Mouse (Mus musculus): ENCODE results near the gene Ryk. TPM values are rescaled to one million over a fixed set of nuclear protein-coding genes. Genes with fewer than 3 reads are reported as not detected.
A peak's percentile ranks its signal among the peaks of the same experiment; 100 is the strongest.

The Ryk gene
- total RNA-seq, 2 experiments from 2014 or later = 61.3 to 71.5 TPM

DNA sequence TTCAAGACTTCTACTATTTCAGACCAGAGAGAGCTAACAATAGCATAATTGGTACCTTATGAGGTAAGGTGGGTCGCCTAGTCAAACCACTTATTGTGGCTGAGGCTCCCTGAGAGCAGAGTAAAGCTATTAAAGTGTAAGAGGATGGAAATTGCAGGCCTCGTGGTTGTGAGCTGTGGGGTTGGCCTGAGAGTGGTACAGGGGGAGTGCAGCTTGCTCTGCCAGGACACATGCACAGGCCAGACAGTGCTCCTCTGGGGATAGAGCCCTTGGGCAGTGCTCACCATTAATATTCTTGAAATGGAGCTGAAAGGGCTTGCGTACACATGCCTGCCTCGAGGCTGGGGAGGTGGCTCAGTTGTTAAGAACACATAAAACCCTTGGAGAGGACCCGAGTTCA is 23.6 kb downstream of the Ryk start:
- DNase-seq = no peak

DNA sequence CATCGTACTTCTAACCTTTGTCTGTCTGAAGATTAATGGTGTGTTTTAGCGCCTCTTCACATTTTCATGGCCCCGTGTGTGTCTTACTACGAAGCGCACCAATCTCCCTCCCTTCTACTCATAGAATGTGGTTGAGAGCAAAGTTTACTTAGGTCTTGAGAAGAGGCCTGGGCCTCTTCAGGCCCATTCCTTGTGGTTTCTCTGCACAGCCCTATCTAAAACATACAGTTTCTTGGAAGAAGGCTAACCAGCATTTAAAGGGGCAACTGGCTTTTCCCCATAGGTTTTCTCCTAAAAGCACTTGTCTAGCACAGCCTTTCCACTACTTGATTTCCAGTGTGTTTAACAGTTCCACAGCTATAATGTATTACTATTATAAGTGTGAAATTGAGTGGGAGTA is 24.7 kb downstream of the Ryk start:
- DNase-seq = no peak

DNA sequence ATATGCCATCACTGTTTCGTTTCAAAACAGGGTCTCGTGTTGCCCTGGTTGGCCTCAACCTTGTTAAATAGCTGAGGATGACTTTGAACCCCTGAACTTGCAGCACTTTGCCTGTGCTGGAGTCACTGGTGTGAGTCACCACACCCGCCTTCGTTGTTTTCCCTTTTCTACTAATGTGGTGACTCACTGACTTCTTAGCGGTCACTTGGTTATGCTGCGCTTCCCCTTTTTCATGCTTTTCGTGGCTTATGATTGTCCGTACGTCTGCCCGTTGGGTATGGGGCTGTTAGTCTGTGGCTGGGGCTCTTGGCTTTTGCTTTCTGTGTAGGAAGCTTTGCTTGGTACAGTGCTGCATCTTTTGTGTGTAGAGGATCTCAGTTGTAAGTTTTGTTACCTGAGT is 25.2 kb downstream of the Ryk start:
- no peak for DNase-seq

DNA sequence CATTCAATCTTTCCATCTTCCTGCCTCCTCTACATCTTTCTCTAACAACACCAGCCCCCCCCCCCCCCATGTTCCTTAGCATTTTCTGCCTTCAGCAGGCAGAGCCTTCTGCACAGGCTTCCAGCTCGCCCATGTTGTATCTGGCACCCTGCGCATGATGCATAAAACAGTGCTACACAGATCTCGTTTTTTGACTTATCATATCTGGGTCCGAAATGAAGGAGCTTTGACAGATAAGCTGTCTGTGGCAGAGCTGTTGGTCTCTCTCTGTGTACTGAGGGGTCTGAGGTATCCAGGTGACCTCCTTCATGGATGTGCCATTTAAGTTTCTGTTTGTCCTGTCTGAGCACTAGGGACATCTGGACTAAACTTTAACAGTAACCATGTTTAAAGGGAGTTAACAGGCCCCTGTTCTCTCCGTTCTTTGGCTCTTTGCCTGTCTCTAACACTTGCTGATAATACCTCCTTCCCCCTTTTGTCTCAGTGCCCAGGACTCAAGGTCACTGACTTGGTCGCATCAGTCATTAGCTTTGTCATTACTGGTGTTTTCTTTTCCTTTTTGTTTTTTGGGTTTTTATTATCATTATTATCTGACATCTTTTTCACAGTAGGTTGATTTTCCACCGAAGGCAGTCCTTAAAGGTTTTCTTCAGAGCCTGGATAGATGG is 26.2 kb downstream of the Ryk start:
- DNase-seq = peak; percentile 31 to 56

- DNase-seq = no peak
Measured at GRCm38 (mm10) chr9:102861789-102862188, 27.1 kb downstream of the Ryk start.

GRCm38 (mm10) chr9:102862260-102862659 is 27.5 kb downstream of the Ryk start:
- no peak for DNase-seq

GRCm38 (mm10) chr9:102863876-102864545 is 29.3 kb downstream of the Ryk start:
- peak in 1 of 2 experiments; percentile 43 for DNase-seq

GRCm38 (mm10) chr9:102864931-102865330 is 30.2 kb downstream of the Ryk start:
- no peak for DNase-seq

GRCm38 (mm10) chr9:102865946-102866737 is 31.4 kb downstream of the Ryk start:
- DNase-seq = no peak

DNA sequence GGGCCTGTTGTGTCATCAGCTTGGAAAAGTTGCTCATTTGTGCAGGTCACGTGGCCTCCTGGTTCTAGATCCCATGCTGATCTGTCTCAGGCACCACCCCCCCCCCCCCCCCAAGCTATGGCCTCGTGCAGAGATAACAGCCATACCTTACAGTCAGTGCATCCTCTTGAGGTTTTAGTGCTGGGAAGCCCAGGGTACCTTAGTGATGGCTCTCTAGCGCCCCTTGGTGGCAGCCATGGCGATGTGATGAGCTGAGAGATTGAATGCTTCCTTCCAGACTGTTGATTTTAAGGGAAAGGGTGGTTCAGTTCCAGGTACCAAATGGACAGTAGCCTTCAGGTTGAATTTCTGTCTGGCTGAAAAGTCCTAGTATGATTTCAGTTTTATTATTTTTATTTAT is 32.2 kb downstream of the Ryk start:
- peak; percentile 83 to 89 for DNase-seq

- DNase-seq = no peak
Measured at GRCm38 (mm10) chr9:102867516-102867915, 32.8 kb downstream of the Ryk start.

DNA sequence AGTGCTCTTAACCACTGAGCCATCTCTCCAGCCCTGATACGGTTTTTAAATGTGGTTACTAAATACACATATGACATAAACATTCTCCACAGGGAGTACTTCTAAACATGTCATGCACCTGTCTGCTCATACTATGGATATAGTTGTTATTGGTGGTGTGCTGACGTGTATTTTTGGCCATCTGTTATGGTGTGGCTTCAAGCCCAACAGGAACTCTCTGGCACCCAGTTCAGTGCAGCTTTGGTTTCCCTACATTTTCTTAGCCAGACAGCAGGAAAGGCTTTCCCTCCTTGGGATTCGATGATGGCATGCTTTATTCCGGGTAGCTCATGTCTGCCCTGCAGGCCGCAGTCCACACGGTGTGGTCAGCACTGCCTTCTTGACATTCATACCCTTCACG is 33.7 kb downstream of the Ryk start:
- DNase-seq = no peak

GRCm38 (mm10) chr9:102876054-102876690 is 41.5 kb downstream of the Ryk start:
- no peak for DNase-seq

- no peak for DNase-seq
Measured at GRCm38 (mm10) chr9:102877916-102878315, 43.2 kb downstream of the Ryk start.

GRCm38 (mm10) chr9:102879545-102879944 is 44.8 kb downstream of the Ryk start:
- peak; percentile 42 to 61 for DNase-seq

DNA sequence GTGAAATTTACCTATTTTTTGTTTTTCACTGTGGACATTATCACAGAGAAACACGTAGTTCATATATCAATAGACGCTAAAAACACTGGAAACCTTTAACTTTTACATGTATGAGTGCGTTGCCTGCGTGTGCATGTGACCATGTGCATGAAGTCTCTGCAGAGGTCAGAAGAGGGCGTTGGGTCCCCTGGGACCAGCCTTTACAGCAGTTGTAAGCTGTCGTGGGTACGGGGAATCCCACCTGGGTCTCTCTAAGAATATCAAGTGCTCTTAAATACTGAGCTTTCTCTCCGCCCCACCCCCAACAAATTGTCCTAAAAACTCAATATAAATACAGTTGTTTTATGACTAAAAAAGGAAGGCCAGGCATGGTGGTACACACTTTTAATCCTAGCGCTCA is 50.0 kb downstream of the Ryk start:
- DNase-seq = no peak

DNA sequence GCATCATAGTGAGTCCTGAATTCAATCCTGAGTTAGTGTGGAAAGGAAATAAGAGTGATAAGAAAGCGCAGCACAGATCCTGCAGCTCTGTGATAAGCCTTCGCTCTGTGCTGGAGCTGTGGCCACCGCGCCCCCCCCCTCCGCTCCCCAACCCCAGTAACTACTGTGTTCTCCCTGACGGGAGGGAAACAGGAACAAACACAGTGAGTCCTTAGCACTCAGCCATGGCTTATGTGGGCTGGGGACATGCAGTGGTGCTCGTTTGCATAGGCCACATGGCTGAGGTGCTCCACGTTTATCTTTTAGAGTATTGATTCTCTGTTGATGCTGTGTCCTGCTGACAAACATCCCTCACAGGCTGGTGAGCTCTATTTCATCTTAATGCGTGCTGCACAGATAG is 55.4 kb downstream of the Ryk start:
- DNase-seq = no peak

GRCm38 (mm10) chr9:102892480-102893355 is 58.0 kb downstream of the Ryk start:
- DNase-seq = no peak

- no peak for DNase-seq
Measured at GRCm38 (mm10) chr9:102893356-102893870, 58.7 kb downstream of the Ryk start.

DNA sequence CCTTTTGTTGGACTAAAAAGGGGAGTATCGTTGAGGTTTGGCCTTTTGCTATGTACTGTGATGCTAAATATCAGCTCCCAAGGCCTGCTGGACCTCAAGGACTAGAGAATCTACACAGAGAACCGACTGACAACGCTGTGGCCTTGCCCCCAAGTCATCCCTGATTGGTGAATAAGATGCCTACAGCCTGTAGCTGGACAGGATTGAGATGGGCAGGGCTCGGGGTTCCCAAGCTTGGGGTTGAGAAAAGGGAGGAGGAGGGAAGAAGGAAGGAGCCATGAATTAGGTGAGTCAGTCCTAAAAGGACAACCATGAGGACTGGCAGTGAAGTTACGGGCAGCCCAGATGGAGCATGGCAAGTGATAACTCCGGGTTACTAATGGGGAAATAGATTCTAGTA is 65.2 kb downstream of the Ryk start:
- DNase-seq = peak; percentile 30 to 44

DNA sequence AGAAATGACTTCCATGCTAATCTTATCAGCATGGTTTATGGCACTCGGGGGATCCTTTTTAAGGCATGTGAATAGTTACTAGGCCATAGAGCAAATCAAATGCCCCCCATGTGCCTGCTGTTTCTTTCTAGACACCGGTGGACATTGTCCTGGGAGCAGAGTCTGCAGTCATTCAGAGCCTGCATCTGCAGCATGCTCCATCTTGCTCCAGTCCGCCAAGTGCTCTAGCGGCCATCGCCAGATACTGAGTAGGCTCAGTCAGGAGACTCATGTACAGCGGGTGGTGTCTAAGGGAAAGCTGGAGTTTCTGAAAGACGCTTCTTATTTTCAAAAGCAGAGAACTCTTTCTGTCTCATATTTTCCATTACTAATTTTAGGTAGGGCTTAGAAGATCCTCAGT is 67.6 kb downstream of the Ryk start:
- DNase-seq = no peak

Measured in adrenal gland, postnatal 36 days (tissue).